Mouse (Mus musculus) limb, embryonic 14.5 days (tissue): ENCODE results near the gene Dnph1. TPM values are rescaled to one million over a fixed set of nuclear protein-coding genes. Genes with fewer than 3 reads are reported as not detected.

Source experiments
- ATAC-seq: fragments of 200-750 bp; cut with Nextera tagmentation; 2 replicates; pipeline ENCODE4 v1.8.0; 2017; ENCODE audit warnings: low read depth, moderate number of reproducible peaks, moderate TSS enrichment; ENCODE audit not compliant: low FRiP score
- DNase-seq: peaks from one replicate; pipeline ENCODE4 v3.0.0-alpha.2; 2015; ENCODE audit warnings: low spot score
- H3K27ac ChIP-seq: fragments of 300-500 bp; sonication (generic); replicated peaks from 2 replicates; pipeline ENCODE4 v1.5.1; 2014; ENCODE audit warnings: low read depth, mild to moderate bottlenecking, low read length, moderate library complexity, mixed read lengths
- H3K27me3 ChIP-seq: fragments of 300-500 bp; sonication (generic); 2 replicates; pipeline ENCODE4 v1.6.1; 2014; ENCODE audit warnings: low read length, mixed read lengths; ENCODE audit not compliant: control insufficient read depth, insufficient read depth
- H3K36me3 ChIP-seq: fragments of 300-500 bp; sonication (generic); 2 replicates; pipeline ENCODE4 v1.6.1; 2014; ENCODE audit warnings: mild to moderate bottlenecking, low read length, moderate library complexity, mixed read lengths; ENCODE audit not compliant: control insufficient read depth, insufficient read depth
- H3K4me1 ChIP-seq: fragments of 300-500 bp; sonication (generic); 2 replicates; pipeline ENCODE4 v1.6.1; 2014; ENCODE audit warnings: antibody characterized with exemption, low read length, mixed read lengths; ENCODE audit not compliant: control insufficient read depth, insufficient read depth
- H3K4me2 ChIP-seq: fragments of 300-500 bp; sonication (generic); replicated peaks from 2 replicates; pipeline ENCODE4 v1.6.1; 2014; ENCODE audit warnings: low read depth, mild to moderate bottlenecking, low read length, moderate library complexity; ENCODE audit not compliant: severe bottlenecking
- H3K4me3 ChIP-seq: fragments of 300-500 bp; sonication (generic); replicated peaks from 2 replicates; pipeline ENCODE4 v1.5.1; 2014; ENCODE audit warnings: low read length
- H3K9ac ChIP-seq: fragments of 300-500 bp; sonication (generic); 2 replicates; pipeline ENCODE4 v1.6.1; 2014; ENCODE audit warnings: mild to moderate bottlenecking, low read depth, low read length, moderate library complexity; ENCODE audit not compliant: severe bottlenecking
- H3K9me3 ChIP-seq: fragments of 300-500 bp; sonication (generic); 2 replicates; pipeline ENCODE4 v1.6.1; 2016; ENCODE audit warnings: low read length; ENCODE audit not compliant: control insufficient read depth
- POLR2A ChIP-seq: fragments of 200-500 bp; IDR thresholded peaks from 2 replicates; pipeline ENCODE4 v1.8.0; 2012; ENCODE audit warnings: inconsistent platforms, mild to moderate bottlenecking, moderate library complexity, borderline replicate concordance; ENCODE audit not compliant: insufficient read depth, insufficient read length; ENCODE audit errors: extremely low read depth
- WGBS: fragments of 180-500 bp; shearing (Covaris S2); extraction: QIAGEN DNeasy Blood & Tissue Kit; methylation state at CpG from one replicate; pipeline ENCODE4 v1.1.7; 2014; 5-methylcytosine and 5-hydroxymethylcytosine counted together
- polyA plus RNA-seq, 2 experiments: library from polyadenylated mRNA; depleted of rRNA in 1 of 2; stranded (reverse) in 1 of 2; unstranded in 1 of 2; fragments of >200 nt; fragmentation: Nextera tagmentation in 1 of 2; extraction: Ambion mirVana in 1 of 2; gene quantifications; 2 replicates each; pipeline versions ENCODE4 v1.2.1 to v1.2.3; 2012 to 2014

Gene Dnph1
- polyA plus RNA-seq, 2 experiments = 30.0 to 37.6 TPM

DNA sequence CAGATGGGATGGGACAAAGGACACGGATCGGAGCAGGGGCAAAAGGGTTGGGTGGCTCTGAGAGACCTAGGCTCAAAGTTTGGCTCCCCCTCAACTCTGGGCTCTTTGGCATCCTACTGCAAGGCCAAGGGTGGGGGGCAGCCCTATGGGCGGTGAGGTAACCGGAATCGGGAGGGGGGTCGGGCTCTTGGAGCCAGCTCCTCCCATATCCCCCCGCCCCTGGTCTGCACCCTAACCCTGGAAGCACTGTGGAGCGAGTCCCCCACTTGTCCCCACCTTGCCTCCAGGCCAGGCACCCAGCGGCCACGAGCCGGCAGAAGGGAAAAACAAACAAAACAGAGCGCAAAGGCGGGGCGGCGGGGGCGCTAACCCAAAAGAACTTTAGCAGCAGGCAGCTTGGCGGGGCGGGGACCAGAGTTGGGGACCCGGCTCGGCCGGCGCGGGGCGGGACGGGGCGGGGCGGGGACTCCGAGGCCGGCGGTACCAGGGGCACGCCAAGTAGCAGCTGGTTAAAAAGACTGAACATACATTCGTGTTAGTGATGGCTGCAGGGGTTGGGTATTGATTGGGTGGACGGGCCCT is 41.3 kb upstream of the Dnph1 start:
- Histone ChIP-seq H3K4me2 (peak overlapping the region; percentile 80), H3K4me3 (peak overlapping the region; percentile 39), H3K27ac (no peak overlapping the region), H3K36me3 (no peaks in the 10 kb centered on the region), H3K4me1 (peaks cover 8% of the 10 kb centered on the region), H3K9me3 (no peaks in the 10 kb centered on the region), H3K27me3 (peaks cover 65% of the 10 kb centered on the region), H3K9ac (peak overlapping the region; percentile 41)
- WGBS = 1% methylated on average over 33 of the region's 33 CpGs
- no peak for DNase-seq
- TF ChIP-seq POLR2A = no peak
- ATAC-seq = peak; percentile 54

DNA sequence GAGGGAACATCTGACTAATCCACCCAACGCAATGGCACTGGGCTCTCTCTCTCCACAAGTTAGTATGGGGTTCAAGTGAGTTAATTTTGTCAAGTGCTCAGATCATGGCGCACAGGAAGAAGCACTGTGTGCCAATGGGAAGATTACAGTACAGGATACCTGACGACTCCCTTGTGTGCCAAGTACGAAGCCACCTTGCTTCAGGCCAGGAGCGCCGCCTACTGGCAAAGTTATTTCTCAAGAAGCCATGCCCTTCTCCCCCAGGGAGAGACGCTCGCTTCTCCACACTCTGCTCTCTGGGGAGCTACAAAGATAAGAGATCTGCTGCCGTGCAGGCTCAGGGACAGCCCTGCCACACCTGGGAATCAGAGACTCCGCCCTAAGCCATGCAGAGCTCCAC is 38.7 kb upstream of the Dnph1 start:
- ATAC-seq (no peak), DNase-seq (peak; percentile 32)
- Histone ChIP-seq H3K4me3 (no peak overlapping the region), H3K9ac (no peak overlapping the region), H3K9me3 (no peaks in the 10 kb centered on the region), H3K4me1 (peaks cover 12% of the 10 kb centered on the region), H3K27ac (no peak overlapping the region), H3K4me2 (no peak overlapping the region), H3K36me3 (no peaks in the 10 kb centered on the region), H3K27me3 (peaks cover 74% of the 10 kb centered on the region)
- TF ChIP-seq POLR2A = no peak
- 14% methylated on average over 10 of the region's 10 CpGs for WGBS

DNA sequence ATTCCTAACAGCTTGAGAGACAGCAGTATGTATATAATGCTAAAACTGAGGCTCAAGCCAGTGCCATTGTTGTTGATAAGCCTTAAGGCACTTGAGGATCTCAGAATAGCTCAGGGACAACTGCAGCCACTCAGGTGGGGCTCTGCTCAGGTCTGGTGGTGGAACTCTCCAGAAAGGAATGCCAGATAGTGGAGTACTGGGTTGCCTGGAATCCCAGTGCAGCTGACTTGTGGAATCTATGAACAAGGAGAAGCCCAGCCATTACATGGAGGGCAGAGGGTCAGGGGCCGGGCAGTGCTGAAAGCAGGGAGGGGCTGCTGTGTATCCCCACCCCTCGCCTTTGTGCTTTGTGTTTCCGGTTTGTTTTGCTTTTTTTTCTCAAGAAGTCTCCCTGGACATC is 38.1 kb upstream of the Dnph1 start:
- peaks cover 12% of the 10 kb centered on the region for H3K4me1 ChIP-seq
- H3K9ac ChIP-seq = no peak overlapping the region
- no peak overlapping the region for H3K4me2 ChIP-seq
- WGBS = 38% methylated on average over 3 of the region's 3 CpGs
- H3K36me3 ChIP-seq = no peaks in the 10 kb centered on the region
- no peak overlapping the region for H3K27ac ChIP-seq
- no peak for TF ChIP-seq POLR2A
- H3K9me3 ChIP-seq = no peaks in the 10 kb centered on the region
- ATAC-seq = no peak
- H3K4me3 ChIP-seq = no peak overlapping the region
- H3K27me3 ChIP-seq = peaks cover 71% of the 10 kb centered on the region
- DNase-seq = no peak

DNA sequence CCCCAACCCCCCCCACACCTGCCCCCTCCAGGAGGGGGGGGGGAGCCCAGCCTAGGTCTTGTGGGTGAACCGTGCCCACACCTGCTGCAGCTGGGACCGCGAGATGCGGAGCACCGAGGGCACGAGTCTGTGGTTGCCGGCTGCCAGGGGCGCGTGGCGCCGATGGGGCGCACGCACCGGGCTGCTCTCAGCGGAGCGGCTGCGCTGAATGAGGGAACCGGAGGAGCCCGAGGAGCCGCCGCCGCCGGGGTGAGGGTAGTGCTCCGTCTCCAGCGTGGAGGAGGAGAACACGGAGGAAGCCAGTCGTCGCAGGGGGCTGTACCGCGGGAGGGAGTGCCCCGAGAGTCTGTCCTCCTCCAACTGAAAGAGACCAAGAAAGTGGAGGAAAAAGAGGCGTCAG is 35.8 kb upstream of the Dnph1 start:
- no peaks in the 10 kb centered on the region for H3K36me3 ChIP-seq
- H3K9me3 ChIP-seq = no peaks in the 10 kb centered on the region
- no peak for ATAC-seq
- peak overlapping the region; percentile 36; the same call in 1 of the 2 replicates for H3K9ac ChIP-seq
- no peak overlapping the region for H3K27ac ChIP-seq
- under 1% methylated on average over 30 of the region's 32 CpGs for WGBS
- H3K4me1 ChIP-seq = peaks cover 4% of the 10 kb centered on the region; the same call in 1 of the 2 replicates
- no peak for DNase-seq
- peaks cover 58% of the 10 kb centered on the region for H3K27me3 ChIP-seq
- H3K4me3 ChIP-seq = peak overlapping the region; percentile 31
- peak overlapping the region; percentile 54 for H3K4me2 ChIP-seq
- no peak for TF ChIP-seq POLR2A

DNA sequence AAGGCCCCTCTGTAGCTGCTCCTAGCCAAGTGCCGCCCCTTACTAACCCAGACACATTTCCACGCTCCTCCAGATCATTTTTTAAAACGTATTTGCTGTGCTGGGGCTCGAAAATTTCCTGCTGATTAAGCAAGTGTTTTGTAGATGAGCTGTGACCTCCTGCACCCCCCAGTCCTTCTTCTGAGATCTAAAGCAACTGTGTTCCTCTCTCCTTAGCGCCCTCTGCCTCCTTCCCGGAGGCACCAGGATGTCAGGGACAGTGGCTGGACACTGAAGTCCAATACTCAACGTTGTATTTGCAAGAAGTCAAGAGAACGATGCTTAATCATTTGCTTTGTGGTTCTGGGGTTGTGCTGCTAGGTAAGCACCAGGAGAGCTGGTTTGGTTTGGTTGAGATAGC is 35.2 kb upstream of the Dnph1 start:
- 9% methylated on average over 8 of the region's 8 CpGs for WGBS
- peak overlapping the region; percentile 36; the same call in 1 of the 2 replicates for H3K9ac ChIP-seq

More for the DNA sequence above, 35.2 kb upstream of the Dnph1 start:
- Histone ChIP-seq H3K27me3 (peaks cover 51% of the 10 kb centered on the region), H3K9me3 (no peaks in the 10 kb centered on the region), H3K36me3 (no peaks in the 10 kb centered on the region), H3K4me1 (peaks cover 4% of the 10 kb centered on the region; the same call in 1 of the 2 replicates), H3K4me2 (peak overlapping the region; percentile 54), H3K4me3 (peak overlapping the region; percentile 31), H3K27ac (no peak overlapping the region)
- DNase-seq (no peak), ATAC-seq (no peak)
- no peak for TF ChIP-seq POLR2A
